Mouse (Mus musculus) CH12F3 (cell line): ENCODE results near the gene Wbp1.
"Not testable (repeated sequence)": the region's sequence is repeated elsewhere in the genome, so short reads cannot be mapped to it uniquely, and the experiment has no call there.

Experiments
- in situ Hi-C: fragments of 300-500 bp; cut with MboI; formaldehyde crosslinking; loops from 2 replicates; pipeline ENCODE4 v1.14.3; 2020; ENCODE audit warnings: low sequenced_read_pairs

The Wbp1 gene

GRCm38 (mm10) chr6:83120930-83121862 is at the start of gene Wbp1:
Gene Wbp1 (minus strand): TSS chr6:83121559.
- in situ Hi-C loops = no loop called here

- in situ Hi-C loops = no loop called here
Observed at GRCm38 (mm10) chr6:83171063-83171462, 49.7 kb upstream of the Wbp1 start.

- in situ Hi-C loops = loop anchor here (10.0 kb wide), 1 partner anchor 165 kb away; no protein-coding TSS in a partner anchor
Observed at GRCm38 (mm10) chr6:83169872-83170271, 48.5 kb upstream of the Wbp1 start.

GRCm38 (mm10) chr6:83166243-83166630 is 44.9 kb upstream of the Wbp1 start:
- in situ Hi-C loops = loop anchor here (10.0 kb wide), 1 partner anchor 161 kb away; no protein-coding TSS in a partner anchor

GRCm38 (mm10) chr6:83165607-83166242 is 44.4 kb upstream of the Wbp1 start, which contains the start of gene Dctn1:
Gene Dctn1 (plus strand): TSS chr6:83165920.
- in situ Hi-C loops = loop anchor here (10.0 kb wide), 1 partner anchor 161 kb away; no protein-coding TSS in a partner anchor

GRCm38 (mm10) chr6:83165026-83165606 is 43.8 kb upstream of the Wbp1 start:
- in situ Hi-C loops = loop anchor here (10.0 kb wide), 1 partner anchor 160 kb away; no protein-coding TSS in a partner anchor

GRCm38 (mm10) chr6:83162701-83163100 is 41.3 kb upstream of the Wbp1 start:
- in situ Hi-C loops = loop anchor here (10.0 kb wide), 1 partner anchor 158 kb away; no protein-coding TSS in a partner anchor

- in situ Hi-C loops = loop anchor here (10.0 kb wide), 1 partner anchor 157 kb away; no protein-coding TSS in a partner anchor
Observed at GRCm38 (mm10) chr6:83161921-83162641, 40.7 kb upstream of the Wbp1 start.

GRCm38 (mm10) chr6:83161442-83161841 is 40.1 kb upstream of the Wbp1 start:
- in situ Hi-C loops = loop anchor here (10.0 kb wide), 1 partner anchor 157 kb away; no protein-coding TSS in a partner anchor

- in situ Hi-C loops = not testable (repeated sequence)
Observed at GRCm38 (mm10) chr6:83159456-83159855, 38.1 kb upstream of the Wbp1 start.

- in situ Hi-C loops = no loop called here
Observed at GRCm38 (mm10) chr6:83156259-83156684, 34.9 kb upstream of the Wbp1 start, which contains the start of the genes Wdr54 and 1700003E16Rik. Gene Wdr54 (minus strand): TSS chr6:83156397. Gene 1700003E16Rik (plus strand): TSS chr6:83156404.

- in situ Hi-C loops = no loop called here
Observed at GRCm38 (mm10) chr6:83155552-83156238, 34.3 kb upstream of the Wbp1 start.

- in situ Hi-C loops = no loop called here
Observed at GRCm38 (mm10) chr6:83153485-83153884, 32.1 kb upstream of the Wbp1 start.

- in situ Hi-C loops = no loop called here
Observed at GRCm38 (mm10) chr6:83153038-83153437, 31.7 kb upstream of the Wbp1 start.

- in situ Hi-C loops = no loop called here
Observed at GRCm38 (mm10) chr6:83151721-83152120, 30.4 kb upstream of the Wbp1 start.

- in situ Hi-C loops = no loop called here
Observed at GRCm38 (mm10) chr6:83147280-83147679, 25.9 kb upstream of the Wbp1 start.

GRCm38 (mm10) chr6:83145805-83146204 is 24.4 kb upstream of the Wbp1 start:
- in situ Hi-C loops = no loop called here

GRCm38 (mm10) chr6:83145209-83145608 is 23.9 kb upstream of the Wbp1 start:
- in situ Hi-C loops = no loop called here

GRCm38 (mm10) chr6:83142886-83143285 is 21.5 kb upstream of the Wbp1 start:
- in situ Hi-C loops = no loop called here
